Mouse (Mus musculus) retina, embryonic 14.5 days (tissue): ENCODE results near the gene Gstt4.
"Not testable (repeated sequence)": the region's sequence is repeated elsewhere in the genome, so short reads cannot be mapped to it uniquely, and the experiment has no call there.

Source experiments
- DNase-seq: peaks from one replicate; pipeline ENCODE4 v3.0.0-alpha.2; 2015; ENCODE audit warnings: low spot score

Gene Gstt4

GRCm38 (mm10) chr10:75789081-75789735 is 33.1 kb downstream of the Gstt4 start:
- DNase-seq = no peak

DNA sequence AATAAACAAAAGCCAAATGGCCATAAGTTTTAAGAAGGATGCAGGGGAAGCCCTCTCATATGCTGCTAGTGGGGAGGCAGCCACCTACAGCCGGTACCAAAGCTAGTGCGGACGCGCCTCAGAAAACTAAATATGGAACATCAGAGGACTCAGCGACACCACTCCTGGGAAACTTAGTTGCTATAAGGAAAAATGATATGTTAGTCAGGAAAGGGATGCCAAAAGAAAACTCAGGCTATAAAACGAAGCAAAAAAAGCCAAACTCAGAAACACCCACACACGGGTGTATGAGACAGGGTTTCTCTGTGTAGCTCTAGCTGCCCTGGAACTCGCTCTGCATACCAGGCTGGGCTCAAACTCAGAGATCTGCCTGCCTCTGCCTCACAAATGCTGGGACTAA is 34.1 kb downstream of the Gstt4 start:
- DNase-seq = no peak

GRCm38 (mm10) chr10:75785442-75785841 is 36.9 kb downstream of the Gstt4 start:
- DNase-seq = no peak

GRCm38 (mm10) chr10:75780769-75781578 is 41.4 kb downstream of the Gstt4 start, which contains the start of the genes Gm20441 and Gstt3:
Gm20441 (minus strand) TSS chr10:75780954.
Gstt3 (minus strand) TSS chr10:75781414.
- DNase-seq = peak; percentile 71

DNA sequence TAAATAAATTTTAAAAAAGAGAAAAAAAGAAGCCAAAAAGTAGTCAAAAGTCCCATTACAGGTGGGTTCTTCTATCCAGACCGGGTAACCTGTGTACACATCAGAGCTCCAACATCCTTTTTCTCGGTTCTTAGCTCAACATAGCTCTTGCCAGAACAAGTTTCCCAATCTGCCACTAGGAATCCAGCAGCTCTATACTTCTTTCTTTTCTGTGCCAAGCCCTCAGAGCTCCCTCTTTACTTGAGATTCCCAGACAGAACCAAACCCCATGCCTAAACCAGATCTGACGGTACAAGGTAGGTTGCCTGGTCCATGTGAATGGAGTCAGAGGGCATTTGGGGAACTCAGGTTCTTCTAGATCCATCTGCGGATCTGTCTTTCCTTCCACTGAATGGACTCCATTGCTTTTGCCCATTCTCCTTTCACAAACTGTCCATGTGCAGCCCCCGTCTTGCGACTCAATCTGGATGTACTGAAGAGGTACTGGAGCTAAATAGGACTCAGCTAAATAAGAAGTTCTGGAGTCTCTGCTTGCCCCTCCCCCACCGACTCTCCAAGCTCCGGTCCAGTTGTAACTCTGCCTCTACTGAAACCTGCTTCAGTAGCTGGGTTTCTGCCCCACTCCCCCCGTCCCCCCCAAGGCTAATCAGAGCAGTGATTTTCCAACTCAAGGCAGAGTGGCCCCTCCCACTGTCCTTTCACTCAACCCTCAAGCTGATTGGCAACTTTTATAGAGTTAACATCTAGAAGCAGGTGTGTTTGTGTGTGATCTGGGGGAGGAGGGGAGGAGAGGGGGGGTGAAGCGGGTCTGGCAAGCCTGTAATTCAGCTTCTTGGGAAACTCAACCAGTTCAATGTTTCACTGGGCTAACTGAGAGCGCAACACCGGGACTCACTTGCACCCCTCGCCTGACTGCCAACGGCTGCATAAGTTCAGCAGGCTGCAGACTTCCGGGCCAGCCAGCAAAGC is 42.9 kb downstream of the Gstt4 start:
- no peak for DNase-seq

- DNase-seq = no peak
These were observed 44.5 kb downstream of the Gstt4 start for GRCm38 (mm10) chr10:75777885-75778284.

DNA sequence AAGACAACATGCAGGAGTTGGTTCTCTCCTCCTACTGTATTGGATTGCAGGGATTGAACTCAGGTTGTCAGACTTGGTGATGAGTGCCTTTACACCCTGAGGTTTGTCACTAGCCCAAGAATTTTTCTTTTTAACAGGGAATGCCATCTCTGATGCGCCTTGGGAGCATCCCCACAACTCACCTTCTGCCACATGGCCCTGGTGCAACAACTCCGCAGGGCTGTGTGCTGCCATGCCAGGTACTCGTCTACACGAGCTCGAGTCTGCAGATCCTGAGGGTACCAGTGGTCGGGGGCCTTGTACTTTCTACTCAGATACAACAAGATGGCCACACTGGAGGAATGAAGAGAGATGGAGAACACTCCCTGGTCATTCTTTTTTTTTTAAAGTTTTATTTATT is 45.8 kb downstream of the Gstt4 start:
- DNase-seq = no peak

DNA sequence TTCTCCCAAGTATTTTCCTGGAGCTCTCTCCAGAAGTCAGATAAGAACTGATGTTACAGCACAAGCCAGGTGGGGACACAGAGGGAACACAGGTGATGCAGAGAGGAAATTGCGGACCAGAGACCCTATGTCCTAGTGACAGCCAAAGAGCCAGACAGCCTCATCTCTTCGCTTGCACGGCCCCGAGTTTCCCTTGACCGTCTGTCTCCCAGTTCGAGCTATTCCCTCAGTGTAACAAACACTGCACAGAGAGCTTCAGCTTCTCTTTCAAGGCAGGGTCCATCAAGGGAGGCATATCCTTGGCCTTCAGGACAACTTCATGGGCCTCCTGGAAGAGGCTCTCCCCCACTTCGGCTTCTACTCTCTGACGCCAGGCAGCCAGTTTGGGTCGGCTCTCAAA is 47.8 kb downstream of the Gstt4 start:
- no peak for DNase-seq

GRCm38 (mm10) chr10:75774102-75774501 is 48.2 kb downstream of the Gstt4 start:
- no peak for DNase-seq

GRCm38 (mm10) chr10:75772795-75773664 is 49.3 kb downstream of the Gstt4 start, which contains the start of gene Ddt:
Ddt (minus strand) TSS chr10:75773414.
- peak; percentile 90 for DNase-seq

DNA sequence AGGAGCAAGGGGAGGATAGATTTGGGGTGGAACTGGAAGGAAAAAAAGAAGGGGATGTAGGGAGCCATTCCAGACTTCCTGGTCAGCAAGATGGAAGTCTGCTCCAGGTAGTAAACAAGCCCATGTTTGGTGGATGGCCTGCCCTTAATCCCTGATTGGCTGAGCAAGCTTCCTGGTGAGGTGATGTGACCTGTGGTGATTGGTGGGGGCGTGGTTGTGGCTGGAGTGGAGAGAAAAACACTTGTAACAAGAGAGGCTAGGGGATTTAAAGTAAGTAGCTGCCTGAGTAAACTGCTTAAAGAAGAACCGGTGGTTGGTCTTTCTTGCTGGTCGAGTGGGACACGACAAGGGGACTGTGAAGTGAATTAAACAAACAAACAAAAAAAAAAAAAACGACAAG is 54.6 kb downstream of the Gstt4 start:
- not testable (repeated sequence) for DNase-seq

DNA sequence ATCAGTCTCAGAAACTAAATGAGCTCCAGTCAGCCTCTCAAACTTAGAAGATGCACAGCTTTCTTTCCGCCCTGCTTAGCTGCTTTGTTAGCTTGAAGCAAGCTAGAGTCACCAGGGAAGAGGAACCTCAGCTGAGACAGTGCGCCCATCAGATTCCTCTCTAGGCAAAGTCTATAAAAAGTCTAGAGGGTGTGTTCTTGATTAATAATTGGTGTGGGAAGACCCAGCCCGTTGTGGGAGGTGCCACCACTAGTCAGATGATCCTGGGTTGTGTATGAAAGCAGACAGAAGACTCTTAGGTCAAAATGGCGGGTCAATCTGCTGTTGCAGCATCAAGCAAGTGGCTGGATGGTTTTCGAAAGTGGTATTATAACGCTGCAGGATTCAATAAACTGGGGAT is 55.5 kb downstream of the Gstt4 start:
- DNase-seq = no peak
